Mouse (Mus musculus) brain, embryonic 14.5 days (tissue): Measurements from ENCODE around the gene Zc3h12b.

Experiments used
- CTCF ChIP-seq: fragments of 200-500 bp; IDR thresholded peaks from 2 replicates; pipeline ENCODE4 v1.5.1; 2012; ENCODE audit warnings: inconsistent platforms, mild to moderate bottlenecking, moderate library complexity, borderline replicate concordance; ENCODE audit not compliant: insufficient read depth, insufficient read length; ENCODE audit errors: extremely low read depth
- POLR2A ChIP-seq: fragments of 200-500 bp; IDR thresholded peaks from 2 replicates; pipeline ENCODE4 v1.6.1; 2012; ENCODE audit warnings: mild to moderate bottlenecking, inconsistent platforms, borderline replicate concordance; ENCODE audit not compliant: poor library complexity, insufficient read depth, insufficient read length, severe bottlenecking; ENCODE audit errors: extremely low read depth

- TF ChIP-seq CTCF (no peak), POLR2A (no peak)
These were observed 191.2 kb downstream of the Zc3h12b start for GRCm38 (mm10) chrX:95902716-95903115.
